Mouse (Mus musculus): Measurements from ENCODE around the gene Fam50b.

The Fam50b gene

DNA sequence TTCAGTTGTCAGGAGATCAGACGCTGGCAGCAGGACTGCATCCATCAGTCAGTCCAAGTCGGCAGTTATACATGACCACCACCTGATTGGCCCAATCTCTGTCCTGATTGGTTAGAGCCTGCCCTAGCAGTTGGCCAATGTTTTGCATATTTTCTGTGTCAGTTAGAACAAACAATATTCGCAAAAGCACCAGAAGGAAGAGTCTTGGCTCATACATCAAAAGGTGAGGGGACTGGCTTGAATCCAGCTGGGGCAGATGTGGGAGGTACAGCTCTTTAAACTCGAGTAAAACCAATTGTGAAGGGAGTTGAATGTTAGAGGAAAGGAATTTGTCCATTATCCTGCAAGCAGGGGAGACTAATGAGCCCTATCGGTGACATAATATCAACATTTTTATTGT lies at the start of gene Fam50b:
Gene Fam50b, plus strand, starts transcription at position 165 of the 400 bp plus-strand sequence.
- DNase-seq = no peak

DNA sequence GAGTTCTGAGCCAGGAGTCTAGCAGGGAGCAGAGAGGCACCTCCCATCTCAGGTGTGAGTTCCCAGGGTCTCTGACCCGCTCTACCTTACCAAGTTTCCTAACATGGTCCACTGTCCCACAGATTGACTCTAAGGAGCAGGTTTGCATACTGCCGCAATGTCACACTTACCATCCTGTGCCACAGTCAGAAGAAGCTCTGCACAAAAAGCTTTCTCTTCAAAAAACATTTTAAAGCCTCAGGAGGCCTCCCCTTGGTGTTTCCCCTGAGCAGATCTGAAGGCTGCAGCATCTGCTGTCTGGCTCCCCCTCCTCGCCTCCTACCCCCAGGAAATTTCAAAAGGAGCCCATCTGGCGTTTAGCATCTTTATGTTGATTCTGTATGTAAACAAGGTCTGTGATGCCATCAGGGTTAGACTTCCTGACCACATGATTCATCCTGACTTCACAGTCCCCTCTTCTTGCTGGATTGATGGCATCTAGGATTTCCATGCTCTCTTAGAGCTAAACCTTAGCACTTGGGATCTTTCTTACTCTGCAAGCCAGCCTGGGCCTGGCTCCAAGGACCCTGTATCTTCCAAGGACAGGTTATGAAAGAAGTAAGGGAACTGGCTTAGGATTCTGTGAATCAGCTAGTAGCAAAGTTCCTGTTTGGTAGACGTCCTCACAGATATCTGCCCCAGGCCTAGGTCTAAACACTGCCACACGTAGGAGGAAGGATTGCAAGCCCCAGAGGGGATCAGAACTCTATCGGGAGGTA lies 49.5 kb upstream of the Fam50b start:
- DNase-seq = no peak

DNA sequence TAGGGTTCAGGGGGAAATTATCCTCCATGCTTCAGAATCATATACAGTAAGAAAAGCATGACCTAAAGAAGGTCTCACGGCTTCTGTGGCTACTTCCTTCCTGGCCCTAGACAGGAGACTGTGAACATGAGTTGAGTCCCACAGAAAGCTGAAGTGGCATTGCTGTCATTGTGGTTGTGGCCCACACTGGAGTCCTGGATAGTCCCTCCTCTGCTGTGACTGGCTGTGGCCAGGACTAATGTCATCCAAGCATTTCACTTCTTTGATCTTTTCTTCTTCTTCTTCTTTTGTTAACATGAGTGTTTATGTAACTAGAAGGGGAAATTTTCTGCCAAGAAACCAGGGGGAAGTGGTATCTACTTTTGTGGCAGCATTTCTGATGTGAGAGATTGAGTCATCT lies 43.6 kb upstream of the Fam50b start:
- DNase-seq = no peak

DNA sequence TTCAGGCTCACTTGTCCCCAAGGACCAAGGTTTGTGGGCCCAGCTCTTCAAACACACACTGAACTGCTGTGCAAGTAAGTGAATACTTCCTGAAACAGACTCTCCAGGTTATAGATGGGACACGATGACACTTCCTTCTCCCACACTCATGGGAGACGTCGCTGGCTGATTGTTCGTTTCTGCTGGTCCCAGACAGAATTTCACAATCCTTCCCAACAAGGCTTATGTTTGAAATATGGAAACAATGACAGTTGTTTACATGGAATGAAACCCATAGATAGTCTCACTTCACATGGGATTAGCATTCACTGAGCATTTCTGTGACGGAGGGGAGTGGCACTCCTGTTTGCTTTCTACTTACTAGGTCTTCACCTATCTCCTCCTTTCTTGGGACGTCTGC lies 41.5 kb upstream of the Fam50b start:
- no peak for DNase-seq

DNA sequence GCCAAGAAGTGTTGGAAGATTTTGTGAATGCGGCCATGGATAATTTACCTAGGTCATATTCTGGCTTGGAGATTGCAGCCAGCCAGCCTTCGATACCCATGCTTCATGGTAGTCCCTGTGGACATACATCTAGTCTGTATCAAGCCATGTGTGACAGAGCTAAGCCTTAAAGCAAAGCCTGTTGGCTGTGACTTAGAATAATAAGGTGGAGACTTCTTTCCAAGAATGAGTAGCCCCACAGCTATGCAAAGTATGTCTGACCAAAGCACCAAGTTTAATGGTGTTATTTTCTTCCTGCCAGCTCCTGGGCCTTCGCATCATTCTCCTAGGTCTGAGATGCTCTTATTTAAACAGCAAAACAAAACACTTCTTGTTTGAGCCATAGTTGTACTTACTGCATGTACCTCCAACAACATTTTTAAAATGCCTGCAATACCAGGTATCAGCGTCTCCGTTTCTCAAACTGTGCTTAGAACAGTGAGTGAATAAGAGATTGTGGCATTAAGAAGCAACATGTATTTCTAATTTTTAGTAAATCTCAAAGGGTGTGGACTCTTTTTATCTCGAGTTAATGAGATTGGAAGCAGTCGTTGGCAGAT lies 37.8 kb upstream of the Fam50b start:
- no peak for DNase-seq

DNA sequence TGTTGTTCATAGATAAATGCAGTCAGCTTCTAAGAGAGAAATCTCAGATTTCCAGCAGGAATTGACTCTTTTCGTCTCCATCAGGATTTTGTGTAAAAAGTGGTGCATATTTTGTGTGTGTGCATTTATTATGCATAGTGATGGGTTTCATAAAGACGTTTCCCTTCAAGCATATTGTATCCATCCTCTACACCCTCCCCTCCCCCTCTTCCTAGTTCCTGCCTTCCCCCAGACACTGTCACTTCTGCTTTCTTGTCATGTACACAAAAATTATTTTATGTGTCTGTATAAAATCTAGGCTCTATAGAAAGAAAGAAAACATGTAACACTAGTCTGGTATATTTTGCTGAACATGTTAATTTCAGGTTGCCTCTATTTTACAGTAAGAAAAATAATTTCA lies 34.6 kb upstream of the Fam50b start:
- no peak for DNase-seq

DNA sequence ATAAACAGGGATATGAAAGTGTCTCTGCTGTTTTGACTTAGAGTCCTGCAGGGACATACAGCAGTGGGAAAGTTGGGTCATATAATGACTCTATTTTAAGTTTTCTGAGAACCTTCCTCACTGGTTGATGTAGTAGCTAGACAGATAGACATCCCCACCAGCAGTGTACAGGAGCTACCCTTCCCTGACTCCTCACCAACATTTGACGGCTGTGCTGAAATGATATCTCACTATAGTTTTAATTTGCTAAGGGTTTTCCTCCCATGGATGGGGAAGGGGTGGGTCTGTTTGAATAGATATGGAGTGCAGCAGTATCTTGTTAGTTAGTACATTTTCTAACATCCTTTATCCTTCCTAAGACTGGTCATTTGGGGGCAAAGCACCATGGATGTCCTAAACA lies 34.0 kb upstream of the Fam50b start:
- DNase-seq = no peak

DNA sequence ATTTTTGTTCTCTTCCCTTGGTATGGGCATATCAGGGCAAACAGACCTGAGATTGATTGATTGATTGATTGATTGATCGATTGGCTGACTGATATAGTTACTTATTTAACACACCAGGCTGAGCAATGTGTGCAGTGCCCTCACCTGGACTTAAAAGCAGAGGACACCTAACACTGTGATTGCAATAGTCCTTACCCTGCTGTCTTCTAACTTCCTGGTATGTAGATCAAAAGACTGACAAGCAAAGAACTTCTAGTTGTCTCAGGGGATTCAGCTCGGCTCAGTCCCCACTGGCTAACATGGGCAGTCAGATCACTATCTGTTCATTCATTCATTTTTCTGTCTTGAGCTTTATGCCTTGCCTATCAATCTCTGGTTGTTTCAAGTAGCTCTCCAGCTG lies 31.3 kb upstream of the Fam50b start:
- no peak for DNase-seq

DNA sequence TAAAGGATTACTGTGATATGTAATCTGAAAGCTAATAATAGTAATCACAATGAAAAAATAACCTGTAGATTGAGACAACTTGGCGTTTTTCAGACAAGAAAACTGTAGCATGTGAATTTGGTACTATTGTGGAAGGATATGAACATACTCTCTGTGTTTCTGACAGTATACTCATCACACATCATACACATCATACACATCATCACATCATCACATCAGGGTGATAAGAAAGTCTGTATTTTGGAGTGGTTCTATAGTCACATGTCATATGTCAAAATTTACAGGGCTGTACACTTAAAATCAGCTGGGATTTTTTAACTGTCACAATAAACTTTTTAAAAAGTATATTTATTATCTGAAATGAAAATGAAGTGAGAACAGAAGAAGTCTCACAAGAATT lies 30.9 kb upstream of the Fam50b start:
- no peak for DNase-seq

DNA sequence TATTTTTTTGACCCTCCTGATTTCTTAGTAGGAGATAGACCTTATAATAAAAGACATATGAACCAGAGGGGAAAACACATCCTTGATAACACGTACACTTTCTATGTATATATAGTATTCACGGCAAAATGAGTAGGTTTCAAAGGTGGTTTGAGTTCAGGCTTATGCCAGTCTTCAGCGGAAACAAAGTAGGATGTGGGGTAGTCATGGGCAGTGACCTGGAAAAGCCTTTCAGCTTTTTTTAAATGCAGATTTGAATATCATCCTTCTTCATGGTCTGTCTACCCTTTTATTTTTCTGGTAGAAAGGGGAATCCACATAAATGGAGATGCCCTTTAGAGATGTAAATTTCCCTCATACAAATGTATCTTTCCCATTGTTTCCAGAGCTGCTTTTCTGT lies 29.8 kb upstream of the Fam50b start:
- no peak for DNase-seq

DNA sequence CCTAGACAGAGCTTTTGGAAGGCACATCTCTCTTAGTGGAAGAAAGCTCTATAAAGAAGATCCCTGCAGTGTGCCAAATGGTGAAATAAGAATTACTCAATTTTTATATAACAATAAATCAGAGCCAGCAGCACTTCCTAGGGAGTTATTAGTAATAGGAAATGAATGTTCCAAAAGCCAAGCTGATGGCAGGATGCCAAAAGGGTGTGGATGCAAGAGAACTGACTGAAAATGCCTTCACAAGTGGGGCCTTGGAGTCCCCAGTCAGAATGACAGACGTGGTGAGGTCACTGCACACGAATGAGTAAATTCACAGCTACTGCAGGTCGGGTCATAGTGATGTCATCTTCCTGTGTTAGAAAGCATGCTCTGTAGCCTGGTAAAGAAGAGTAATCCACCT lies 25.7 kb upstream of the Fam50b start:
- DNase-seq = no peak

DNA sequence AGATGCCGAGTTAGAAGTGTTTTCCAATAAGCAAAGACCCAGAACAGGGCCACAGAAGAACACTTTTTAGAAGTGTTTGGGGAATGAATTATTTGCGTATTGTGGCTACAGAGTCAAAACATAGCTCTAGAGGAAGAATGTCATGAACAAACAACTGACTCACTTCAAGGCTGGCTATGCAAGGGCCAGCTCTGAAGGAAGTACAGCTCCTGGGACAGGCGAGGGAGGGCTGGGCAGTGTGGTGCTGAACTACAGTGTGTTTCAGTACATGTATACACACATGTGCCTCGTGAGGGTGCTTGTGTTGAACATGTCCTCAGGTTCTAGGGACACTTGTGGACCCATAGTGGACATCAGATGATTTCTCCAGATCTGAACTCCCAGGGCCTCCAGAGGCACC lies 25.1 kb upstream of the Fam50b start:
- no peak for DNase-seq

DNA sequence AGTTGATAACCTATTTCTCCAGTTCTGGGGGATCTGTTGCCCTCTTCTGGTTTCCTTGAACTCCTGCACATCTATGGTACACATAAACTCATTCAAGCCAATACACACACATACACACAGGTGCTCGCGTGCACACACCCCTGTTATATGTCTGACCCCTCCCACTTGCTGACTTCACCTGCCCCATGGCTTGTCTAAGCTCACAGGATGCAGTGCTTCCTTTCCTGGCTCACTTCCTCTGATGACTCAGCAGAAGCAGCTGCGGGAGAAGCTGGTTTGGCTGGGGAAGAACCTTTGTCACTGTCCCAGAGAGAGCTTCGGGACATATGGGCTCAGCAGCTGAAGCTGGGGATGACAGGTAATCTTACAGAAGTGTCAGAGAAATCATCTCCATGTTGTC lies 23.2 kb upstream of the Fam50b start:
- no peak for DNase-seq

DNA sequence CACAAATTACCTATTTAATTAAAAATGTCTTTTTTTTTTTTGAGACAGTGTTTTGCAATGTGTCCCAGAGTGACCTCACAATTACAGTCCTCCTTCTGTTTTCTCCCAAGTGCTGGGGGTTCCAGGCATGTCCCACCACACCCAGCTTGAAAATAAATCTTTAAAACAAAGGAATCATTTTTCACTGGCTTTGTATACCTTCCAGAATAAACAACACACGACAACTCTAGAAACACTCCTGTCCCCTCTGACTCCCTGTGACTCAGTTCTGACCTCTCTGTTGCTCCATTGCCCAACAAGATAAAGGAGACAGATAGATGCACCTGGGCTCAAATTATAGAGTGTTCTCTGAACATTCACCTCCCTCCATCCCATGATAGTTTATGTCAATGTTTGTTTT lies 21.8 kb upstream of the Fam50b start:
- DNase-seq = no peak

DNA sequence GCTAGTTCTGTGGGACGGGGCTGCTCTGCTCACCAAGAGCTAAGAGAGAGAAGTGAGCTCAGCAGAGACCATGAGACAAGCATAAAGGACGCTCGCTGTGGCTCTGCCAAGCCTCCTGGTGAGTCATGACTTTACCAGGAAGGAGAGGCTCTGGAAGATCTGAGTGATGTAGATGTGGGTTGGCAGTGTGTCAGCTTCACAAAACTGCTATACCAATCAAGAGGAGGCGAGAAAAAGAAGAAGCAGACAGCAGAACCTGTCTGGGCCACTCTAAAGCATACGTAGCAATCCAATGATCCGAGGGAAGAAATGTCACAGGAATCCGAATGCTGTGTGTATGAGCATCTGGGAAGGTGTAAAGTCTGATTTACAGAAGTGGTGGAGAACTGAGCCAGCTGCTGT lies 19.2 kb upstream of the Fam50b start:
- DNase-seq = no peak

DNA sequence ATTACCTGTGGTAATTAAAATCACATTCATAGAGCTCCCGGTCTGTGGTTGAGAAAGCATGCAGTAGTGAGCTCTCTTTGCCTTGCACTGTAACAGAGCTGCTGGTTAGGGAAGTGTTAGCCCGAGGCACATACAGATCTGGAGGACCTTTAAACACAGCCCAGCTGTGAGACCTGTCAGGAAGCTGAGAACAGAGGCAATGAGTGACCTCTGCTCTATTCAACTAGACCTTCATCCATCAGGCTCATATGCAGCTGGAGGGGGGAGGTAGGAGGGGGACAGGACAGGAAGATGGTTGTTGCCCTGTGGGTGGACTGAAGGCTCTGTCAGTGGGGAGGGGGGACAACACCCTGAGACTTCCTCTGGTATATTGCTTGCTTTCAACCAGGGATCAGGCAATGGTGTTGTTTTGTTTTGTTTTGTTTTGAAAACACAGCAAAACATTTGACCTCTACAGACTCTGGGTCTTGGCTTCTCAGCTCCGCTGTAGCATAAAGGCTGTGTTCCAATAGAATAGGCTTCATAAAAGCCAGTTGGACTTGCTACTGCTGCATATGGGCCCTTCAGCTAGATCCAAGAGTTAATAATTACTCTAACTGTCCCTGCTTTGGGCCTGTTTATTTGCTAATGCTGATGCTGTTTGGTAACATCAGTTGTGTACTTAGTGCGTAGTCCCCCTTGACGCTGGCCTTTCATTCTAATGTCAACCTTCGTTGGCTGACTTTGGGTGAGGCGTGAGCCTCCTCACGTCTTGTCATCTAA lies 9.6 kb upstream of the Fam50b start:
- no peak for DNase-seq

DNA sequence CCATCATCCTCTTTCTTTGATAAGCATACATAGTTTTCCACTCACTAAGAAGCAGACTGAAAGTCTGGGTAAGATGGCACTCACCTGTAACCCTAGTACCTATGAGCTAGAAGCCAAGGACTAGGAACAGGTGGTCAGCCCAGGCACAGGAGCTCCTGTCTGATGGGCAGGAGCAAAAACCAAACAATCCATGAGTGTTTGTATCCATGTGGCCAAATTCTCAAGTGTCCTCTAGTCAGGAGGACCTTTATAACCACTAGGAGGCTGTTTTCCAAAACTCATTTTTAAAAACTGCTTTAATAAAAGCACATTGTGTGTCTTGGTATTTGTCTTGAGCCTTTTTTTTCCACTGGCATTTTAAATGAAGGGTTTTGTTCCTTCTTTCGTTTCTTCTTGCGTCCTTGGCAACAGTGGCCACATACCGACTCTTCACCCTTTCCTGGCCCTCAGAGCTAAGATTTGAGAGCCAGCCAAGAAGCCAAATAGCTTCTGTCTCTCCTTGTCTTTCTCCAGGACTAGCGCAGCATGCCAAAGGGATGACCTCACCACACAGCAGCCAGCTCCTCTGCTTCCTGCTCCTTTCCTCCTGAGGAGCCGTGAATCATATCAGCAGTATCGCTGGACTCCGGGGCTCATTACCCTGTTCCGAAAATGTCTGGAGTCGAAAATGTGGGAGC lies 8.7 kb upstream of the Fam50b start:
- no peak for DNase-seq

DNA sequence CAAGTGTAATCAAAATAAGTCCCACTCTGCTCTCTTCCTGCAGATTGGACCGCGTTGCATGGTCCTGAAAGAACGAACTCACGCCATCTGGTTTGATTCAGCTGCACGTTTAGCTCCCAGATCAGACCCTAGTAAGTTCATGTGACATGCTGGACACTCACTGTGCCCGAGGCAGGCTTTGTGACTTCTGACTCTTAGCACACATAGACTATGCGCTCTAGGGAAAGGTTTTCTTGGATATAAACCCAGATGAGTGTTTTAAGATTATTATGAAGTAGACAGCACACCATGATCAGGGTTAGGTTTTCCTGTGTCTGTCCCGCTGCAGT lies 8.2 kb upstream of the Fam50b start:
- DNase-seq = no peak

DNA sequence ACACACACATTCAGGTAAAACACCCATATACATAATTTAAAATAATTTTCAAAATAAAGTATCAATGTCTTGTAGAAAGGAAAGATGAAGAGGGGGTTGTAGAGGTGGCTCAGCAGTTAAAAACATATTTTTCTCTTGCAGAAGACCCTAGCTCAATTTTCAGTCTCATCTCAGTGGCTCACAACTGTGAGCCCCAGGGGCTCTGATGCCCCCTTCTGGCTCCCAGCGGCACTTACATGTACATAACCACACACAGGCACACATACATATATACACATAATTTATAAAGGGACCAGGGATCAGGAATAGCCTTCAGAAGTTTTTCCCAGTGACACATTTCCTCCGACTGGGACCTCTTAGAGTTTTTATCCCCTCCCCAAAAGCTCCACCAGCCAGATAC lies 7.6 kb upstream of the Fam50b start:
- no peak for DNase-seq

DNA sequence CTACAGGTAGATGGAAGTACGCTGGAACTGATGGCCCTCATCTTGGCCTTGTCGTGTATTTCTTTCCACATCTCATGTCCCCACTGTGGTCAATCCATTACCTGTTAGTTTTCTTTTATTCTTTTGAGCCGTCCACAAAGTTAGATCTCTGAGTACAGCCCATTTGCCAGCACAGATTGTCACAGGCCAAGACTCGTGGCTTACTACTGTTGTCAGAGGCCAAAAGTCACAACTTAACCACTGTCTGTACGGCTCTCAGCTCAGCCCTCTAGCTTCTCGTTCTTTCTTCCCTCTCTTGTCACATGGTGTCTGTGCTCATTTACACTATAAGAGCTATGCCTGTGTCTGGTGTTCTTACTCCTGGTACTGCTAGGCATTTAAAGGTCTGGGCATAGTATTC lies 3.1 kb upstream of the Fam50b start:
- no peak for DNase-seq

DNA sequence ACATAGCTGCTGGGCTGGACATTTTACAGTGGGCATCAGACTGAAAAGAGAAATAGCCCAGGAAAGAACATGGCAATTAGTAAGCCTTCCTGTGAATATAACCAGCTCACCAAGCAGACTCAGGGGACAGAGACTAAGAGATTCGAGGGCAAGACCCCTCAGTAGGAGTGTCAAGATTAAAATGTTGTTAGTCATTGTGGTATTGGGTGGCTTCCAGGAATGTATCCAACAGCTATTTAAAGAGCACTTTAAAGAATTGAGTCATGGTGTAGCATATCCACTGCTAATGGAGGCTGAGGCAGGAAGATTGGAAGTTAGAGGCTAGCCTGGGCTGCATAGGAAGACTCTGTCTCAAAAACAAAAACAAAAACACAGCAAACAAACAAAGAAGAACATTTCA lies 870 bp upstream of the Fam50b start:
- no peak for DNase-seq

DNA sequence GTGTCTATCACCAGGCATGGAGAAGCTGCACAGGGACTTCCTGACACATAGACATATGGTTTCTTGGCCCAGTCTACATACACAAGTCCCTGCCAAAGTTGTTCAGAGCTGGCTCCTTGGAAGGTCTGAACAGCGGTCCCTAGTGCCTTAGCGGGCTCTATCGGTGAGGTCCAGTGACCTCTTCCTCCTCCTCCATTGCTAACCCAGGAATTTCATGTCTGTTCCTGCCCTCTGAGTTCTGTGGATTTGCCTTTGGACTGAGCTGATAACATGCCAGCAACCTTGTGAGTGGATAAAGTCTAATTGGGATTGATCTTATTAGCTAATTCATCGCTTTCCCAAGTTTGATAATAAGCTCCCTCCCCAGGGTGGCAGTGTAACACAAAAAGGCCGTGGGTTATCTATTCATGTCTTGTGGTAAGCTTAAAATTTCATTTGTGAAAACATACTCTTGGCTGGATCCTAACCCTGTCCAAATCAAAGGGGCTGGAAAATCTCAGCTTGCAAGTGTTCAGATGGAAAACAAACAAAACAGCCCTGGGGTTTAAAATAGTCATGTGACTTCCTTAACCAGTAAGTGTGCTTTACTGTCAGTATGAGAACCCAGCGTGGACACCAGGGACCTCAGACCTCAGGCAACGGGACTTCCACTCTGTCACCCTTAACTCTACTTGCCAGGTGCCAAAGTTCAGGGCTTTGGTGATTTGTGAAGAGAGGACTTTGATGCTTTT lies 3.5 kb downstream of the Fam50b start:
- no peak for DNase-seq

DNA sequence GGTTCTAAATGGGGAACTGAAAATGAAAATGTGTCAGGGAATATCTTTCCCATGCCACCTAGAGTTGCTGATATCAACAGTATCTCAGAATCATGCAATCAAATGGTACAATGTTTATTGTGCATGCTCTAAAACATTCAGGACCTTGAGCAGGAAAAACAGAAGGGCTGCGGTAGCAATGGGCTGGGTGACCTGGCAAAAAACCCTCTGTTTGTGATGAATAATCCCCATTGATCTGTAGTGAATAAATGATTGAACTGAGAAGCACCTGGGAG lies 4.0 kb downstream of the Fam50b start:
- no peak for DNase-seq

DNA sequence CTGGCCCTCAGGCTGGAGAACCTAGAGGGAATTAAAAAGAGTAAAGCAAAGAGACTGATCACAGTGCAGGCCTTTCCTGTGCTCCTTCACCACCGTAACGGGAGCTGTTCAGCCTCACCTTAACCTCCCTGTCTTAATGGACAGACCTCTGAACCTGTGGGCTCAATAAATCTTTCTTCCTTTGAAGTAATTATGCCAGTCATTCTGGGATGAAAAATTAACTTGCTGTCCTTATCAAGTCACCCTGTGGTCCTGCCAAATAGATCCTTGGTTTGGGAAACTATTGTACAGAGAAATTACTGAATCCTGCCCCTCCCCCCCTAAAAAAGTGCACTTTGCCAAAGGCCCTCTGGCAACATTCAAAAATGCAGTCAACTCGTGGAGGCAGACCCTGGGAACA lies 4.4 kb downstream of the Fam50b start:
- no peak for DNase-seq

Measured in thymus, postnatal 14 days (tissue).